16 mouse cellular contexts compared by ENCODE assay signal in the genomic region with DNA sequence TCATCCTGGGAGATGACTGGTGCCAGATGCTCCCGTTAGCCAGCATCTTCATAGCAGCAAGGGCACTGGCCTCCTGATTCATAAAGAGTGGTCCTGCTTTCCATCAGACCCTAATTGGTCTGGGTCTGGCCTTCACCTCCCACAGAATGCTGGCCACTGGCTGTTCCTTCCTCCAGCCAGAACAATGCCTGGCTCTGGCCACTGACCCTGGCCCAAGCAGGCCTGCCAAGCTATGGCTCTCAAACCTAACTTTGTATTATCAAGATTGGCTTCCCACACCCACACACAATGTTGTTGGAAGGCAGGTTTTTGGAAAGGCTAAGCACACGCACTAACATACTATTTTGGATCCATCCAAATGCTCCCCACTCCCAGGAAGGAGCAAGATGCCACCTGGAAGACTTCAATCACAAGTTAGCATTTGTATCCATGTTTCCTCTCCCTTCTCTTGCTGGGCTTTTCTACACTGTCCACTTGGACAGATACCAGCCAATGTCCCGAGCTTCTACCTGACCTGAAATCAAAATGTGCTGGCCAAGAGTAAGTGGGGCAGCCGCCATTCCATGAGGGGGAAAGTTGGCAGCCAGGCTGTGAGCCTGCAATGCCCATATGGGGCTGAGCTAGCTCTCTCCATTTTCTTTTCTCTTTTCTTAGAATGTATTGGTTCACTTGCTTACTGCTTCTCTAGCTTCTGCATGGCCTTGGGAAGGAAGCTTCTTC. TPM values are rescaled to one million over a fixed set of nuclear protein-coding genes. Genes with fewer than 3 reads are reported as not detected.
DNase-seq lines count a peak whose midpoint lies in the region; TF ChIP-seq lines count a peak whose summit lies in the region.
"Had no signal": no experiment of that assay in that cellular context is flagged by ENCODE, and none has a peak within 500 bp of the region (broad histone marks: within the 10 kb centered on the region; RNA-seq: fewer than 3 reads in every experiment).

No protein-coding gene starts in this region.

- intact Hi-C loops in gastrocnemius, adult 2 months (cut with DNase I): loop anchor here (2.0 to 5.0 kb wide), 2 partner anchors 15 to 49 kb away; no protein-coding TSS in a partner anchor
- intact Hi-C loops in left cerebral cortex, adult 2 months (cut with DNase I): no loop called here

- H3K4me3 ChIP-seq in gastrocnemius, adult 2 months: no peak overlapping the region
- no peak overlapping the region for H3K4me3 ChIP-seq in left cerebral cortex, adult 2 months
- no peak overlapping the region for H3K4me3 ChIP-seq in brown adipose tissue, adult 24 weeks (ENCODE audit: insufficient read depth, low read depth, low read length)
- H3K4me3 ChIP-seq: limb, embryonic 12.5 days; liver, embryonic 13.5 days; midbrain, embryonic 13.5 days had no signal

- peaks cover 35% of the 10 kb centered on the region for H3K4me1 ChIP-seq in brown adipose tissue, adult 24 weeks (ENCODE audit: control insufficient read depth, insufficient read depth, insufficient read length, low read length)

- no peak for DNase-seq in gastrocnemius, adult 2 months
- no peak for DNase-seq in gastrocnemius, adult 8-10 months (ENCODE audit: low spot score in 2 of 2)
- no peak for DNase-seq in left cerebral cortex, adult 2 months (ENCODE audit: extremely low spot score in 1 of 2, low spot score in 2 of 2)
- DNase-seq in left cerebral cortex, adult 8-10 months (ENCODE audit: low spot score in 2 of 2): no peak
- DNase-seq in cerebellum, postnatal 36 days: peak; percentile 49
- no peak for DNase-seq in kidney, postnatal 25 days
- DNase-seq: gastrocnemius, postnatal 14 days; kidney, adult 2 months; kidney, postnatal 36 days; liver, embryonic 13.5 days; right cerebral cortex, adult 18-20 months; spleen, adult 18-20 months; thymus, adult 18-20 months had no signal

- TF ChIP-seq CTCF in gastrocnemius, adult 2 months (IDR thresholded peaks at IDR 0.05): no peak
- TF ChIP-seq CTCF in left cerebral cortex, adult 2 months (IDR thresholded peaks at IDR 0.05): no peak

- peak overlapping the region; percentile 83 for H3K27ac ChIP-seq in gastrocnemius, adult 2 months
- H3K27ac ChIP-seq in left cerebral cortex, adult 2 months: peak overlapping the region; percentile 44
- H3K27ac ChIP-seq in brown adipose tissue, adult 24 weeks (replicated peaks; ENCODE audit: low read depth, low read length): peak overlapping the region; percentile 19
- H3K27ac ChIP-seq: limb, embryonic 12.5 days; liver, embryonic 13.5 days; midbrain, embryonic 13.5 days had no signal

RNA-seq across cellular contexts. Expression of gene Timp3, which starts 23.3 kb away (rescaled TPM):
- total RNA-seq in gastrocnemius, adult 2 months (2021): 10 to 100 TPM; 71.5 to 81.6 TPM
- total RNA-seq in gastrocnemius, adult 8-10 months (2022): 10 to 100 TPM; 47.0 to 80.7 (median 56.9) TPM
- 10 to 100 TPM; 63.7 to 64.9 TPM for total RNA-seq in left cerebral cortex, adult 2 months (2021)
- total RNA-seq in left cerebral cortex, adult 8-10 months (2022): 10 to 100 TPM; 67.3 to 73.9 (median 69.9) TPM
- polyA plus RNA-seq in brown adipose tissue, adult 24 weeks (2012; ENCODE audit: insufficient read depth, insufficient read length, missing spikeins): 63.4 and 130 TPM in 2 replicates

Comparison
In these comparisons a context has a peak if more than half of its experiments do, and no peak if none do; other contexts are left out.
1. DNase-seq: peak in cerebellum, postnatal 36 days (2 of 2); none in gastrocnemius, adult 2 months (single experiment), gastrocnemius, adult 8-10 months (0 of 2), left cerebral cortex, adult 2 months (0 of 2), left cerebral cortex, adult 8-10 months (0 of 2) and kidney, postnatal 25 days (0 of 2).
2. H3K27ac ChIP-seq: peak in every context shown above with its lines; median percentile 83 in gastrocnemius, adult 2 months; 44 in left cerebral cortex, adult 2 months; 19 in brown adipose tissue, adult 24 weeks.